Mouse (Mus musculus) limb, embryonic 14.5 days (tissue): Measurements from ENCODE around the gene Ksr2. TPM values are rescaled to one million over a fixed set of nuclear protein-coding genes. Genes with fewer than 3 reads are reported as not detected.
"Not testable (repeated sequence)": the region's sequence is repeated elsewhere in the genome, so short reads cannot be mapped to it uniquely, and the experiment has no call there.

Source experiments
- ATAC-seq: fragments of 200-750 bp; cut with Nextera tagmentation; 2 replicates; pipeline ENCODE4 v1.8.0; 2017; ENCODE audit warnings: low read depth, moderate number of reproducible peaks, moderate TSS enrichment; ENCODE audit not compliant: low FRiP score
- DNase-seq: peaks from one replicate; pipeline ENCODE4 v3.0.0-alpha.2; 2015; ENCODE audit warnings: low spot score
- H3K27ac ChIP-seq: fragments of 300-500 bp; sonication (generic); replicated peaks from 2 replicates; pipeline ENCODE4 v1.5.1; 2014; ENCODE audit warnings: low read depth, mild to moderate bottlenecking, low read length, moderate library complexity, mixed read lengths
- H3K27me3 ChIP-seq: fragments of 300-500 bp; sonication (generic); 2 replicates; pipeline ENCODE4 v1.6.1; 2014; ENCODE audit warnings: low read length, mixed read lengths; ENCODE audit not compliant: control insufficient read depth, insufficient read depth
- H3K36me3 ChIP-seq: fragments of 300-500 bp; sonication (generic); 2 replicates; pipeline ENCODE4 v1.6.1; 2014; ENCODE audit warnings: mild to moderate bottlenecking, low read length, moderate library complexity, mixed read lengths; ENCODE audit not compliant: control insufficient read depth, insufficient read depth
- H3K4me1 ChIP-seq: fragments of 300-500 bp; sonication (generic); 2 replicates; pipeline ENCODE4 v1.6.1; 2014; ENCODE audit warnings: antibody characterized with exemption, low read length, mixed read lengths; ENCODE audit not compliant: control insufficient read depth, insufficient read depth
- H3K4me2 ChIP-seq: fragments of 300-500 bp; sonication (generic); replicated peaks from 2 replicates; pipeline ENCODE4 v1.6.1; 2014; ENCODE audit warnings: low read depth, mild to moderate bottlenecking, low read length, moderate library complexity; ENCODE audit not compliant: severe bottlenecking
- H3K4me3 ChIP-seq: fragments of 300-500 bp; sonication (generic); replicated peaks from 2 replicates; pipeline ENCODE4 v1.5.1; 2014; ENCODE audit warnings: low read length
- H3K9ac ChIP-seq: fragments of 300-500 bp; sonication (generic); 2 replicates; pipeline ENCODE4 v1.6.1; 2014; ENCODE audit warnings: mild to moderate bottlenecking, low read depth, low read length, moderate library complexity; ENCODE audit not compliant: severe bottlenecking
- H3K9me3 ChIP-seq: fragments of 300-500 bp; sonication (generic); 2 replicates; pipeline ENCODE4 v1.6.1; 2016; ENCODE audit warnings: low read length; ENCODE audit not compliant: control insufficient read depth
- POLR2A ChIP-seq: fragments of 200-500 bp; IDR thresholded peaks from 2 replicates; pipeline ENCODE4 v1.8.0; 2012; ENCODE audit warnings: inconsistent platforms, mild to moderate bottlenecking, moderate library complexity, borderline replicate concordance; ENCODE audit not compliant: insufficient read depth, insufficient read length; ENCODE audit errors: extremely low read depth
- WGBS: fragments of 180-500 bp; shearing (Covaris S2); extraction: QIAGEN DNeasy Blood & Tissue Kit; methylation state at CpG from one replicate; pipeline ENCODE4 v1.1.7; 2014; 5-methylcytosine and 5-hydroxymethylcytosine counted together
- polyA plus RNA-seq, 2 experiments: library from polyadenylated mRNA; depleted of rRNA in 1 of 2; stranded (reverse) in 1 of 2; unstranded in 1 of 2; fragments of >200 nt; fragmentation: Nextera tagmentation in 1 of 2; extraction: Ambion mirVana in 1 of 2; gene quantifications; 2 replicates each; pipeline versions ENCODE4 v1.2.1 to v1.2.3; 2012 to 2014

The Ksr2 gene
- polyA plus RNA-seq, 2 experiments = 0.08 to 0.13 TPM

DNA sequence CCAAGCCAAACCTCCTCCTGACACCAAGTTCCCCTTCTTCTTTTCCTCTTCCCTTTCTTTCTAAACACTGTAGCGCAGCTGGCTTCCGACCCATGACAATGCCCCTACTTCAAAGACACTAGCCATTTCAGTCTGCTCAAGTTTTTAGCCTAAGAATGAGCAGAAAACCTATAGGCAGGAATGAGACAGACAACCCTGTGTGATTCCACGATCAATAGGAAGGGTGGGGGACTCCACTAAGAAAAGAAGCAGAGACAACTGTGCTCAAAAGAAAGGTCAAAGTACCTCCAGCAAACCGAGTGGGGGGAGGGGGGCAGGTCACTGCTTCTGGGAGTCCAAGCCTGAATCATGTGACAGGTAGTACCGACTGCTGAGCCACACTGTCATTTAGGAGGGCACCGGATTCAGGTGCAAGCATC is 17.2 kb upstream of the Ksr2 start:
- H3K4me1 ChIP-seq = no peaks in the 10 kb centered on the region
- no peak for ATAC-seq
- no peak for DNase-seq
- no peak for TF ChIP-seq POLR2A
- H3K9me3 ChIP-seq = no peaks in the 10 kb centered on the region
- H3K27ac ChIP-seq = no peak overlapping the region
- no peak overlapping the region for H3K4me3 ChIP-seq
- H3K27me3 ChIP-seq = no peaks in the 10 kb centered on the region
- H3K9ac ChIP-seq = no peak overlapping the region
- no peaks in the 10 kb centered on the region for H3K36me3 ChIP-seq
- 73% methylated on average over 6 of the region's 6 CpGs for WGBS
- no peak overlapping the region for H3K4me2 ChIP-seq

DNA sequence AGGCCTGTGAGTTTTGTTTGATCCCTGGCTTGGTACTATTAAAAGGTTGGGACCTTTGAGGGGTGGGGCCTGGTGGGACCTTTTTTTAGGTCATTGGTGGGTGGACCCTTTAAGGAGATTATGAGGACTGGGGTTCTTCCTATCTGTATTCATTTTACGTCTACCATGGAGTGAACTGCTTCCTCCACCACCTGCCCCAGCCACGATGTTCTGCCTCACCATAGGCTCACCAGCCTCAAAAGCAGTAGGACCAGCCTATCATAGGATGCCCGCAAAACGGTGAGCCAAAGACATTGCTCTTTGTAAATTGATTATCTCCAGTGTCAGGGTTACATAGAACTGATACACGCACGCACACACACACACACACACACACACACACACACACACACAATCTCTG is 16.4 kb upstream of the Ksr2 start:
- 77% methylated on average over 6 of the region's 6 CpGs for WGBS
- ATAC-seq (no peak), DNase-seq (no peak)
- H3K4me2 ChIP-seq = no peak overlapping the region
- H3K36me3 ChIP-seq = no peaks in the 10 kb centered on the region
- H3K9ac ChIP-seq = no peak overlapping the region
- H3K4me3 ChIP-seq = no peak overlapping the region
- H3K27ac ChIP-seq = no peak overlapping the region
- no peaks in the 10 kb centered on the region for H3K27me3 ChIP-seq
- no peaks in the 10 kb centered on the region for H3K4me1 ChIP-seq
- no peak for TF ChIP-seq POLR2A
- no peaks in the 10 kb centered on the region for H3K9me3 ChIP-seq

DNA sequence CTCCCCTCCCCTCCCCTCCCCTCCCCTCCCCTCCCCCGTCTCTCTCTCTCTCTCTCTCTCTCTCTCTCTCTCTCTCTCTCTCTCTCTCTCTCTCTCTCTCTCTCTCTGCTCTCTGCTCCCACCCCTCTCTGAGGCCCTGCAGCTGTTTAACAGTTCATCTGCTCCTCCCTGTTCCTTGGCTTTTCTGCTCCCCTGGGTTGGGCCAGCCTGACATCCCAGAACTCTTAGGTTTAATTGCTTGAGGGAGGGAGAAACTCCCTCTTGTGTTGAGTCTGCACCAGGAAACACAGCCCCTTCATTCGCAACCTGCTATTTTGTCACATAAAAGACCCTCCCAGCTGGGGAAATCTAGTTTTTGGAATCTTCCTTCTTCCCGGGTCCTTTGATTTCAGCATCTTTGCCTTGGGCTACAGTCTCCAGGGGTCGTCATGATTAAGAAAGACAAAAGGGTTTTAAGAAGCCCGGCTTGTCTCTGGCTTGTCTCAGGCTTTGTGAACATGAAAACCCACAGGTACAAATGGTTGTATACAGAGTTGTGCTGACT is 15.7 kb upstream of the Ksr2 start:
- Histone ChIP-seq H3K4me1 (no peaks in the 10 kb centered on the region), H3K36me3 (no peaks in the 10 kb centered on the region), H3K9ac (no peak overlapping the region), H3K9me3 (no peaks in the 10 kb centered on the region), H3K27ac (no peak overlapping the region), H3K4me3 (no peak overlapping the region), H3K4me2 (no peak overlapping the region), H3K27me3 (no peaks in the 10 kb centered on the region)
- DNase-seq = no peak
- 31% methylated on average over 4 of the region's 5 CpGs for WGBS
- no peak for ATAC-seq
- TF ChIP-seq POLR2A = no peak

DNA sequence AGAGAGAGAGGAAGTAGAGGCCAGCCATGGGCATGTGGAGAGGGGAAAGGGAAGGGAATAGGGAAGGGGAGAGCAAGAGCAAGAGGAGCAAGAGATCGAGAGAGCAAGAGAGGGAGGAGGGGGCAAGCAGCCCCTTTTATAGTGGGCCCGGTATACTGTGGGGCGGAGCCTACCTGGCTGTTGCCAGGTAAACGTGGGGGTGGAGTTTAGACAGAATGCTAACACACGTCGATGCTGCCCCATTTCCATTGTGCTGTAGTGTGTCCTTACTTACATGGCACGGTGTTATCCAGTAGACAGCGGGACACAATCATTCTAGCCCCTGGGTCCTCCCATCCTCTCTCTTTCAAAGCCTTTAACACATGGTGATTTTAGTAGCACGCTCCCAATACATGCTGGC is 14.5 kb upstream of the Ksr2 start:
- Histone ChIP-seq H3K36me3 (no peaks in the 10 kb centered on the region), H3K9me3 (no peaks in the 10 kb centered on the region), H3K9ac (no peak overlapping the region), H3K4me3 (no peak overlapping the region), H3K4me2 (no peak overlapping the region), H3K27me3 (no peaks in the 10 kb centered on the region), H3K27ac (no peak overlapping the region), H3K4me1 (no peaks in the 10 kb centered on the region)
- ATAC-seq (no peak), DNase-seq (no peak)
- no peak for TF ChIP-seq POLR2A
- 75% methylated on average over 9 of the region's 9 CpGs for WGBS

DNA sequence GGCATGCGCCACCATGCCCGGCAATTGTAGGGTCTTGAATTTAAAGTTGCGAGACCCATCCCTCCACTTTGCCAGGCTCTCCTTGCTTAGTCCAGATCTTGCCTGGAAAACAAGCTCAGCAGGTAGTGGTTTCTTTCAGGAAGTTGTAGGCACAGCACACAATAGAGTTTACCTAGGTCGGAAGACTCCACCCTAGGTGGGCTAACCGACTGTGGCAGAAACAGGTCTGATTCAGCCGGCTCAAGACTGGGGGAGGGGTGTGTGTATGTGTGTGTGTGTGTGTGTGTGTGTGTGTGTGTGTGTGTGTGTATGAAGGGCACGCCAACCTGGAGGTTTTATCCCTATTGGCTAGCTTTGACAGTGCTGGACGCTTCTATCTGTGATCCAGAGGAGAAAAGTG is 10.2 kb upstream of the Ksr2 start:
- no peak for DNase-seq
- H3K4me1 ChIP-seq = no peaks in the 10 kb centered on the region
- no peak overlapping the region for H3K4me2 ChIP-seq
- H3K36me3 ChIP-seq = no peaks in the 10 kb centered on the region
- H3K27me3 ChIP-seq = no peaks in the 10 kb centered on the region
- ATAC-seq = no peak
- H3K27ac ChIP-seq = no peak overlapping the region
- H3K9ac ChIP-seq = no peak overlapping the region
- 85% methylated on average over 8 of the region's 8 CpGs for WGBS
- TF ChIP-seq POLR2A = no peak
- no peak overlapping the region for H3K4me3 ChIP-seq
- H3K9me3 ChIP-seq = no peaks in the 10 kb centered on the region

DNA sequence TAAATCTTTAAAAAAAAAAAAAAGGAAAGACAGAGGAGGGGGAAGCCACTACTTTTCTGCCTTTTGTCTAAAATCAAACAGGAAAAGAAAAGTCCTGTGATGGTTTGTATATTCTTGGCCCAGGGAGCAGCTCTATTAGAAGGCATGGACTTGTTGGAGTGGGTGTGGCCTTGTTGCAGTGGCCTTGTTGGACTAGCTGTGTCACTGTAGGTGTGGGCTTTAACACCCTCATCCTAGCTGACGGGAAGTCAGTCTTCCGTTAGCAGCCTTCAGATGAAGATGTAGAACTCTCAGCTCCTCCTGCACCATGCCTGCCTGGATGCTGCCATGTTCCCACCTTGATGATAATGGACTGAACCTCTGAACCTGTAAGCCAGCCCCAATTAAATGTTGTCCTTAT is 9.1 kb upstream of the Ksr2 start:
- WGBS = 70% methylated on average over 2 of the region's 2 CpGs
- not testable (repeated sequence) for H3K4me3 ChIP-seq, H3K27ac ChIP-seq, H3K4me1 ChIP-seq, H3K4me2 ChIP-seq, H3K9ac ChIP-seq, H3K36me3 ChIP-seq, DNase-seq, H3K9me3 ChIP-seq, ATAC-seq, H3K27me3 ChIP-seq
